Mouse (Mus musculus) hindbrain, embryonic 12.5 days (tissue): ENCODE measurements around the gene Baiap2l2. TPM values are rescaled to one million over a fixed set of nuclear protein-coding genes. Genes with fewer than 3 reads are reported as not detected.

Source experiments
- ATAC-seq: fragments of 200-750 bp; cut with Nextera tagmentation; 2 replicates; pipeline ENCODE4 v1.8.0; 2017; ENCODE audit warnings: moderate TSS enrichment; ENCODE audit not compliant: low FRiP score
- H3K27ac ChIP-seq: fragments of 300-500 bp; sonication (generic); 2 replicates; pipeline ENCODE4 v1.5.1; 2016; ENCODE audit warnings: mild to moderate bottlenecking
- H3K27me3 ChIP-seq: fragments of 300-500 bp; sonication (generic); 2 replicates; pipeline ENCODE4 v1.6.1; 2016; ENCODE audit warnings: mild to moderate bottlenecking
- H3K36me3 ChIP-seq: fragments of 300-500 bp; sonication (generic); 2 replicates; pipeline ENCODE4 v1.6.1; 2016; ENCODE audit warnings: mild to moderate bottlenecking
- H3K4me1 ChIP-seq: fragments of 300-500 bp; sonication (generic); 2 replicates; pipeline ENCODE4 v1.6.1; 2016
- H3K4me2 ChIP-seq: fragments of 300-500 bp; sonication (generic); replicated peaks from 2 replicates; pipeline ENCODE4 v1.6.1; 2016; ENCODE audit warnings: mild to moderate bottlenecking
- H3K4me3 ChIP-seq: fragments of 300-500 bp; sonication (generic); 2 replicates; pipeline ENCODE4 v1.5.1; 2016; ENCODE audit warnings: mild to moderate bottlenecking
- H3K9ac ChIP-seq: fragments of 300-500 bp; sonication (generic); 2 replicates; pipeline ENCODE4 v1.6.1; 2016; ENCODE audit warnings: mild to moderate bottlenecking, moderate library complexity
- H3K9me3 ChIP-seq: fragments of 300-500 bp; sonication (generic); replicated peaks from 2 replicates; pipeline ENCODE4 v1.6.1; 2016; ENCODE audit warnings: mild to moderate bottlenecking
- WGBS: fragments of 180-500 bp; shearing (Covaris S2); methylation state at CpG from one replicate; pipeline ENCODE4 v1.1.7; 2016; 5-methylcytosine and 5-hydroxymethylcytosine counted together
- polyA plus RNA-seq: library from polyadenylated mRNA; unstranded; fragments of >200 nt; fragmentation: Nextera tagmentation; extraction: Ambion mirVana; gene quantifications from 2 replicates; pipeline ENCODE4 v1.2.1, GENCODE M21; 2016

The Baiap2l2 gene
- polyA plus RNA-seq, 1 experiment from 2014 or later: 0.92 TPM

GRCm38 (mm10) chr15:79289441-79289840 lies 4.1 kb upstream of the Baiap2l2 start:
- no peak for ATAC-seq

GRCm38 (mm10) chr15:79288387-79288786 lies 3.0 kb upstream of the Baiap2l2 start:
- H3K27ac ChIP-seq: no peak overlapping the region
- H3K9ac ChIP-seq: no peak overlapping the region
- no peak overlapping the region for H3K4me2 ChIP-seq
- peaks cover 18% of the 10 kb centered on the region; the same call in 1 of the 2 replicates for H3K36me3 ChIP-seq
- no peak for ATAC-seq
- H3K4me1 ChIP-seq: no peaks in the 10 kb centered on the region
- 83% methylated on average over 3 of the region's 3 CpGs for WGBS
- H3K4me3 ChIP-seq: no peak overlapping the region
- no peaks in the 10 kb centered on the region for H3K27me3 ChIP-seq
- H3K9me3 ChIP-seq: no peaks in the 10 kb centered on the region

More at GRCm38 (mm10) chr15:79289441-79289840, 4.1 kb upstream of the Baiap2l2 start:
- no peak overlapping the region for H3K9ac ChIP-seq
- H3K4me2 ChIP-seq: no peak overlapping the region
- no peak overlapping the region for H3K4me3 ChIP-seq
- H3K36me3 ChIP-seq: peaks cover 18% of the 10 kb centered on the region; the same call in 1 of the 2 replicates
- no peaks in the 10 kb centered on the region for H3K27me3 ChIP-seq
- no peaks in the 10 kb centered on the region for H3K4me1 ChIP-seq
- no peaks in the 10 kb centered on the region for H3K9me3 ChIP-seq
- 89% methylated on average over 11 of the region's 12 CpGs for WGBS
- H3K27ac ChIP-seq: no peak overlapping the region

GRCm38 (mm10) chr15:79287091-79287490 lies 1.8 kb upstream of the Baiap2l2 start:
- H3K4me3 ChIP-seq: no peak overlapping the region
- no peaks in the 10 kb centered on the region for H3K4me1 ChIP-seq
- no peak overlapping the region for H3K4me2 ChIP-seq
- H3K27ac ChIP-seq: no peak overlapping the region
- H3K27me3 ChIP-seq: no peaks in the 10 kb centered on the region
- no peak overlapping the region for H3K9ac ChIP-seq
- WGBS: 83% methylated on average over 7 of the region's 7 CpGs
- peaks cover 18% of the 10 kb centered on the region; the same call in 1 of the 2 replicates for H3K36me3 ChIP-seq
- no peak for ATAC-seq
- H3K9me3 ChIP-seq: no peaks in the 10 kb centered on the region

- Histone ChIP-seq H3K27ac (no peak overlapping the region), H3K36me3 (peaks cover 18% of the 10 kb centered on the region; the same call in 1 of the 2 replicates), H3K4me1 (no peaks in the 10 kb centered on the region), H3K4me3 (no peak overlapping the region), H3K4me2 (no peak overlapping the region), H3K9ac (no peak overlapping the region), H3K9me3 (no peaks in the 10 kb centered on the region), H3K27me3 (no peaks in the 10 kb centered on the region)
- ATAC-seq: no peak
- WGBS: 88% methylated on average over 7 of the region's 7 CpGs
Observed at GRCm38 (mm10) chr15:79286141-79286540, 804 bp upstream of the Baiap2l2 start.

- no peak overlapping the region for H3K27ac ChIP-seq
- H3K27me3 ChIP-seq: no peaks in the 10 kb centered on the region
- ATAC-seq: no peak
- no peak overlapping the region for H3K4me2 ChIP-seq
- H3K9me3 ChIP-seq: no peaks in the 10 kb centered on the region
- no peak overlapping the region for H3K4me3 ChIP-seq
- 87% methylated on average over 4 of the region's 4 CpGs for WGBS
- H3K9ac ChIP-seq: no peak overlapping the region
- H3K4me1 ChIP-seq: no peaks in the 10 kb centered on the region
- peaks cover 11% of the 10 kb centered on the region; the same call in 1 of the 2 replicates for H3K36me3 ChIP-seq
Observed at GRCm38 (mm10) chr15:79283371-79283770, 2.0 kb downstream of the Baiap2l2 start.

- 79% methylated on average over 5 of the region's 5 CpGs for WGBS
- H3K36me3 ChIP-seq: peaks cover 8% of the 10 kb centered on the region; the same call in 1 of the 2 replicates
- no peak overlapping the region for H3K4me3 ChIP-seq
- no peak for ATAC-seq
- H3K27ac ChIP-seq: no peak overlapping the region
- H3K4me2 ChIP-seq: no peak overlapping the region
- no peaks in the 10 kb centered on the region for H3K27me3 ChIP-seq
- no peak overlapping the region for H3K9ac ChIP-seq
- H3K9me3 ChIP-seq: no peaks in the 10 kb centered on the region
- no peaks in the 10 kb centered on the region for H3K4me1 ChIP-seq
Observed at GRCm38 (mm10) chr15:79282434-79282833, 2.9 kb downstream of the Baiap2l2 start.

GRCm38 (mm10) chr15:79281389-79281788 lies 3.9 kb downstream of the Baiap2l2 start:
- ATAC-seq: no peak
- Histone ChIP-seq H3K4me1 (no peaks in the 10 kb centered on the region), H3K9me3 (no peaks in the 10 kb centered on the region), H3K27me3 (no peaks in the 10 kb centered on the region), H3K4me3 (no peak overlapping the region), H3K9ac (no peak overlapping the region), H3K36me3 (peaks cover 4% of the 10 kb centered on the region; the same call in 1 of the 2 replicates), H3K4me2 (no peak overlapping the region), H3K27ac (no peak overlapping the region)
- WGBS: 80% methylated on average over 1 of the region's 1 CpGs

- 66% methylated on average over 5 of the region's 5 CpGs for WGBS
- Histone ChIP-seq H3K9me3 (no peaks in the 10 kb centered on the region), H3K27me3 (no peaks in the 10 kb centered on the region), H3K9ac (no peak overlapping the region), H3K4me1 (no peaks in the 10 kb centered on the region), H3K36me3 (no peaks in the 10 kb centered on the region), H3K4me2 (no peak overlapping the region), H3K27ac (no peak overlapping the region), H3K4me3 (no peak overlapping the region)
- no peak for ATAC-seq
Observed at GRCm38 (mm10) chr15:79280850-79281249, 4.5 kb downstream of the Baiap2l2 start.

- no peak overlapping the region for H3K4me2 ChIP-seq
- H3K27ac ChIP-seq: no peak overlapping the region
- WGBS: 39% methylated on average over 6 of the region's 6 CpGs
- H3K36me3 ChIP-seq: no peaks in the 10 kb centered on the region
- no peak overlapping the region for H3K4me3 ChIP-seq
- no peaks in the 10 kb centered on the region for H3K9me3 ChIP-seq
- no peak for ATAC-seq
- H3K9ac ChIP-seq: no peak overlapping the region
- no peaks in the 10 kb centered on the region for H3K27me3 ChIP-seq
- H3K4me1 ChIP-seq: no peaks in the 10 kb centered on the region
Observed at GRCm38 (mm10) chr15:79280209-79280608, 5.1 kb downstream of the Baiap2l2 start.

GRCm38 (mm10) chr15:79277728-79278127 lies 7.6 kb downstream of the Baiap2l2 start:
- Histone ChIP-seq H3K36me3 (no peaks in the 10 kb centered on the region), H3K9ac (no peak overlapping the region), H3K4me3 (no peak overlapping the region), H3K9me3 (no peaks in the 10 kb centered on the region), H3K27me3 (no peaks in the 10 kb centered on the region), H3K4me2 (no peak overlapping the region), H3K4me1 (0 out of 2 replicates have a peak, but pooled peaks cover 3% of the 10 kb centered on the region), H3K27ac (no peak overlapping the region)
- no peak for ATAC-seq
- WGBS: 58% methylated on average over 10 of the region's 10 CpGs

GRCm38 (mm10) chr15:79273020-79273419 lies 12.3 kb downstream of the Baiap2l2 start:
- no peak overlapping the region for H3K4me3 ChIP-seq
- 53% methylated on average over 10 of the region's 10 CpGs for WGBS
- H3K4me2 ChIP-seq: no peak overlapping the region
- H3K4me1 ChIP-seq: peaks cover 14% of the 10 kb centered on the region
- H3K27me3 ChIP-seq: peaks cover 8% of the 10 kb centered on the region
- ATAC-seq: no peak
- H3K36me3 ChIP-seq: no peaks in the 10 kb centered on the region
- H3K9me3 ChIP-seq: no peaks in the 10 kb centered on the region
- H3K27ac ChIP-seq: no peak overlapping the region
- no peak overlapping the region for H3K9ac ChIP-seq

- ATAC-seq: peak; percentile 46; the same call in 1 of the 2 replicates
- Histone ChIP-seq H3K4me1 (peaks cover 14% of the 10 kb centered on the region), H3K27ac (no peak overlapping the region), H3K36me3 (no peaks in the 10 kb centered on the region), H3K4me3 (peak overlapping the region; percentile 40), H3K27me3 (peaks cover 17% of the 10 kb centered on the region), H3K9me3 (no peaks in the 10 kb centered on the region), H3K9ac (peak overlapping the region; percentile 52), H3K4me2 (peak overlapping the region; percentile 75)
- WGBS: 16% methylated on average over 17 of the region's 17 CpGs
Observed at GRCm38 (mm10) chr15:79271124-79271746, 14.1 kb downstream of the Baiap2l2 start.
